Mouse (Mus musculus) liver, embryonic 11.5 days (tissue): ENCODE measurements around the gene Kmt2d. TPM values are rescaled to one million over a fixed set of nuclear protein-coding genes. Genes with fewer than 3 reads are reported as not detected.

Experiments
- ATAC-seq: fragments of 200-750 bp; cut with Nextera tagmentation; replicated peaks from 2 replicates; pipeline ENCODE4 v1.8.0; 2017; ENCODE audit warnings: moderate number of reproducible peaks, mild to moderate bottlenecking, moderate TSS enrichment, moderate library complexity; ENCODE audit not compliant: low FRiP score
- DNase-seq: peaks from one replicate; pipeline ENCODE4 v3.0.0-alpha.2; 2017; ENCODE audit warnings: low spot score
- H3K27ac ChIP-seq: fragments of 300-500 bp; sonication (generic); 2 replicates; pipeline ENCODE4 v1.5.1; 2014; ENCODE audit warnings: mild to moderate bottlenecking, low read depth, low read length, control low read depth
- H3K27me3 ChIP-seq: fragments of 300-500 bp; sonication (generic); replicated peaks from 2 replicates; pipeline ENCODE4 v1.6.1; 2014; ENCODE audit warnings: low read length, mixed read lengths; ENCODE audit not compliant: control insufficient read depth, insufficient read depth
- H3K36me3 ChIP-seq: fragments of 300-500 bp; sonication (generic); 2 replicates; pipeline ENCODE4 v1.6.1; 2014; ENCODE audit warnings: mild to moderate bottlenecking, low read length, moderate library complexity, mixed read lengths; ENCODE audit not compliant: control insufficient read depth, insufficient read depth
- H3K4me1 ChIP-seq: fragments of 300-500 bp; sonication (generic); replicated peaks from 2 replicates; pipeline ENCODE4 v1.6.1; 2014; ENCODE audit warnings: low read length, mixed read lengths; ENCODE audit not compliant: control insufficient read depth, insufficient read depth
- H3K4me2 ChIP-seq: fragments of 300-500 bp; sonication (generic); 2 replicates; pipeline ENCODE4 v1.6.1; 2014; ENCODE audit warnings: mild to moderate bottlenecking, control low read depth, moderate library complexity
- H3K4me3 ChIP-seq: fragments of 300-500 bp; sonication (generic); 2 replicates; pipeline ENCODE4 v1.5.1; 2014; ENCODE audit warnings: low read depth, low read length, control low read depth
- H3K9ac ChIP-seq: fragments of 300-500 bp; sonication (generic); 2 replicates; pipeline ENCODE4 v1.6.1; 2014; ENCODE audit warnings: low read depth, low read length, control low read depth
- H3K9me3 ChIP-seq: fragments of 300-500 bp; sonication (generic); 2 replicates; pipeline ENCODE4 v1.6.1; 2016; ENCODE audit warnings: low read length, inconsistent platforms, mixed read lengths; ENCODE audit not compliant: control insufficient read depth
- WGBS: fragments of 180-500 bp; shearing (Covaris S2); extraction: QIAGEN DNeasy Blood & Tissue Kit; methylation state at CpG from one replicate; pipeline ENCODE4 v1.1.7; 2014; 5-methylcytosine and 5-hydroxymethylcytosine counted together
- polyA plus RNA-seq: library from polyadenylated mRNA; unstranded; fragments of >200 nt; fragmentation: Nextera tagmentation; extraction: Ambion mirVana; gene quantifications from 2 replicates; pipeline ENCODE4 v1.2.1, GENCODE M21; 2014

Gene Kmt2d
- polyA plus RNA-seq, 1 experiment from 2014 or later, result 17.0 TPM

GRCm38 (mm10) chr15:98852733-98853132 is 18.3 kb downstream of the Kmt2d start:
- no peak overlapping the region for H3K27ac ChIP-seq
- ATAC-seq, result no peak
- no peak overlapping the region for H3K9ac ChIP-seq
- no peaks in the 10 kb centered on the region for H3K9me3 ChIP-seq
- no peak overlapping the region for H3K4me3 ChIP-seq
- H3K4me1 ChIP-seq, result no peaks in the 10 kb centered on the region
- 94% methylated on average over 9 of the region's 9 CpGs for WGBS
- no peaks in the 10 kb centered on the region for H3K27me3 ChIP-seq
- H3K36me3 ChIP-seq, result peaks cover 90% of the 10 kb centered on the region
- DNase-seq, result no peak
- H3K4me2 ChIP-seq, result no peak overlapping the region

GRCm38 (mm10) chr15:98852071-98852470 is 18.9 kb downstream of the Kmt2d start:
- no peak overlapping the region for H3K4me2 ChIP-seq
- H3K27ac ChIP-seq, result no peak overlapping the region
- H3K27me3 ChIP-seq, result no peaks in the 10 kb centered on the region
- no peaks in the 10 kb centered on the region for H3K9me3 ChIP-seq
- DNase-seq, result no peak
- H3K4me3 ChIP-seq, result no peak overlapping the region
- no peaks in the 10 kb centered on the region for H3K4me1 ChIP-seq
- ATAC-seq, result no peak
- 95% methylated on average over 9 of the region's 9 CpGs for WGBS
- H3K36me3 ChIP-seq, result peaks cover 90% of the 10 kb centered on the region
- H3K9ac ChIP-seq, result no peak overlapping the region

- H3K27ac ChIP-seq, result no peak overlapping the region
- H3K4me1 ChIP-seq, result no peaks in the 10 kb centered on the region
- H3K4me3 ChIP-seq, result no peak overlapping the region
- no peaks in the 10 kb centered on the region for H3K9me3 ChIP-seq
- no peak overlapping the region for H3K4me2 ChIP-seq
- peaks cover 92% of the 10 kb centered on the region for H3K36me3 ChIP-seq
- no peaks in the 10 kb centered on the region for H3K27me3 ChIP-seq
- ATAC-seq (no peak), DNase-seq (no peak)
- no peak overlapping the region for H3K9ac ChIP-seq
- WGBS, result 92% methylated on average over 21 of the region's 21 CpGs
Measured at GRCm38 (mm10) chr15:98851229-98851818, 19.7 kb downstream of the Kmt2d start.

- Histone ChIP-seq H3K36me3 (peaks cover 92% of the 10 kb centered on the region), H3K4me3 (no peak overlapping the region), H3K9ac (no peak overlapping the region), H3K4me2 (no peak overlapping the region), H3K4me1 (no peaks in the 10 kb centered on the region), H3K27me3 (no peaks in the 10 kb centered on the region), H3K9me3 (no peaks in the 10 kb centered on the region), H3K27ac (no peak overlapping the region)
- DNase-seq, result no peak
- ATAC-seq, result no peak
- 90% methylated on average over 14 of the region's 14 CpGs for WGBS
Measured at GRCm38 (mm10) chr15:98850668-98851067, 20.3 kb downstream of the Kmt2d start.

GRCm38 (mm10) chr15:98849956-98850600 is 20.9 kb downstream of the Kmt2d start:
- peaks cover 92% of the 10 kb centered on the region for H3K36me3 ChIP-seq
- H3K9ac ChIP-seq, result no peak overlapping the region
- H3K27me3 ChIP-seq, result no peaks in the 10 kb centered on the region
- H3K9me3 ChIP-seq, result no peaks in the 10 kb centered on the region
- 86% methylated on average over 16 of the region's 16 CpGs for WGBS
- DNase-seq, result no peak
- no peak overlapping the region for H3K27ac ChIP-seq
- no peak for ATAC-seq
- H3K4me2 ChIP-seq, result no peak overlapping the region
- H3K4me3 ChIP-seq, result no peak overlapping the region
- H3K4me1 ChIP-seq, result no peaks in the 10 kb centered on the region

- 93% methylated on average over 11 of the region's 11 CpGs for WGBS
- no peaks in the 10 kb centered on the region for H3K9me3 ChIP-seq
- no peak for DNase-seq
Measured at GRCm38 (mm10) chr15:98849165-98849564, 21.8 kb downstream of the Kmt2d start.

GRCm38 (mm10) chr15:98846140-98846539 is 24.9 kb downstream of the Kmt2d start:
- DNase-seq, result no peak
- WGBS, result 93% methylated on average over 8 of the region's 8 CpGs
- no peaks in the 10 kb centered on the region for H3K27me3 ChIP-seq

More at GRCm38 (mm10) chr15:98849165-98849564, 21.8 kb downstream of the Kmt2d start:
- Histone ChIP-seq H3K4me3 (no peak overlapping the region; the same call in 1 of the 2 replicates), H3K27ac (no peak overlapping the region), H3K27me3 (no peaks in the 10 kb centered on the region), H3K4me1 (peaks cover 3% of the 10 kb centered on the region; the same call in 1 of the 2 replicates), H3K4me2 (no peak overlapping the region), H3K36me3 (peaks cover 92% of the 10 kb centered on the region), H3K9ac (no peak overlapping the region)
- ATAC-seq, result no peak

GRCm38 (mm10) chr15:98845149-98845548 is 25.9 kb downstream of the Kmt2d start:
- 88% methylated on average over 2 of the region's 2 CpGs for WGBS

More at GRCm38 (mm10) chr15:98846140-98846539, 24.9 kb downstream of the Kmt2d start:
- Histone ChIP-seq H3K4me2 (no peak overlapping the region), H3K27ac (no peak overlapping the region), H3K36me3 (peaks cover 92% of the 10 kb centered on the region), H3K4me1 (peaks cover 6% of the 10 kb centered on the region; the same call in 1 of the 2 replicates), H3K9ac (no peak overlapping the region), H3K4me3 (no peak overlapping the region), H3K9me3 (no peaks in the 10 kb centered on the region)
- ATAC-seq, result no peak

More at GRCm38 (mm10) chr15:98845149-98845548, 25.9 kb downstream of the Kmt2d start:
- no peak overlapping the region for H3K9ac ChIP-seq
- no peak overlapping the region for H3K4me3 ChIP-seq
- no peaks in the 10 kb centered on the region for H3K27me3 ChIP-seq
- DNase-seq (no peak), ATAC-seq (no peak)
- H3K9me3 ChIP-seq, result no peaks in the 10 kb centered on the region
- H3K27ac ChIP-seq, result no peak overlapping the region
- H3K4me2 ChIP-seq, result no peak overlapping the region
- peaks cover 97% of the 10 kb centered on the region for H3K36me3 ChIP-seq
- H3K4me1 ChIP-seq, result peaks cover 6% of the 10 kb centered on the region; the same call in 1 of the 2 replicates
